ENCODE assay signal across 8 mouse cellular contexts in the genomic region with DNA sequence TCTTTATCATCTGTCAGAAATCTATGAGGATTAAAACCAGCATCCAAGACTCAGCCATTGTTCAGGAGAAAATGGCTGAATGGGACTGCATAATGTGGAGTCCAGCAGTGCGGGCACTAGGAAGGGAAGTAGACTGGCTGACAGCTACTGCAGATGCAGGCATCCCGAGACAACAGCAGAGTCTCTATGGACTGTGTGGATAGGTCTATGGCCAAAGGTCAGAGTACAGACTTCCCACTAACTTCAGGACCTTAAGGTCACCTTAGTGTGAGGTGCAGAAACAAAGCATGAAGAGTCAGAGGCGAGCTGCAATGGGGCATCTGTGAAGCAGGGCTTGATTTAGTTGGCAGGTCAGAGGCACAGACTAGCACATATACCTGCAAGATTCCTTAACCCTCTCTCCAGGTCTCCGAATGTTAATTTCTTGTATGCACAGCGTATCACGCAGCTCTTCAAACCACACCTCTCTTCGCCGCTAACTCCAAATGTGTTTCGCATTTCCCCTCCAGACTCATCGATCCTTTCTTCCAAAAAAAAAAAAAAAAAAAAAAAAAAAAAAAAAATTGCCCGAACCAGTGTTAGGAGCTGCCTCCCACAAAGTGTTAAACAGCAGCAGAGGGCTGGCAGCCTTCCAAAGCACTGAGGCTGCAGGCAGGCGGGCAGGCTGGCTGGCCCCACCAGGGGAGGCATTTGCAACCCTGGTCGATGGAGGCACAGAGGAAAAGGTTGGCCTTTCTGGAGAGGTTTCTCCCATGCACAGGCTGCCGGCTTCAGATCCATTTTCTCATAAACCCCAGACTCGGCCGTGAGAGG.
A peak's percentile ranks its signal among the peaks of the same experiment; 100 is the strongest.
DNase-seq lines count a peak whose midpoint lies in the region; ATAC-seq and TF ChIP-seq lines count a peak whose summit lies in the region.

No protein-coding gene starts in this region.

- no peaks in the 10 kb centered on the region for H3K79me2 ChIP-seq in heart, adult 2 months (replicated peaks; ENCODE audit: control insufficient read depth, insufficient read depth, low read length)

- peaks cover 19% of the 10 kb centered on the region; the same call in 1 of the 2 replicates for H3K27me3 ChIP-seq in heart, embryonic 10.5 days (ENCODE audit: insufficient read depth, poor library complexity, severe bottlenecking)
- no peaks in the 10 kb centered on the region for H3K27me3 ChIP-seq in heart, adult 2 months (ENCODE audit: control insufficient read depth, insufficient read depth, low read length)
- no peaks in the 10 kb centered on the region for H3K27me3 ChIP-seq in hindbrain, embryonic 11.5 days (ENCODE audit: control insufficient read depth, insufficient read depth, low read length)

- peak overlapping the region; percentile 43 for H3K27ac ChIP-seq in heart, embryonic 10.5 days
- H3K27ac ChIP-seq in heart, adult 2 months: no peak overlapping the region
- H3K27ac ChIP-seq in hindbrain, embryonic 11.5 days (ENCODE audit: low read depth, low read length): peak overlapping the region; percentile 56

- H3K4me2 ChIP-seq in hindbrain, embryonic 11.5 days (replicated peaks; ENCODE audit: low read depth, low read length): no peak overlapping the region

- no peaks in the 10 kb centered on the region for H3K9me3 ChIP-seq in heart, embryonic 10.5 days
- H3K9me3 ChIP-seq in hindbrain, embryonic 11.5 days (ENCODE audit: control insufficient read depth, low read length): no peaks in the 10 kb centered on the region

- H3K9ac ChIP-seq in heart, adult 2 months (ENCODE audit: low read depth, low read length): no peak overlapping the region
- 0 out of 2 replicates have a peak overlapping the region, but pooled peaks have one; percentile 34 for H3K9ac ChIP-seq in hindbrain, embryonic 11.5 days (ENCODE audit: low read depth, low read length)

- no peaks in the 10 kb centered on the region for H3K36me3 ChIP-seq in heart, embryonic 10.5 days
- no peaks in the 10 kb centered on the region for H3K36me3 ChIP-seq in heart, adult 2 months (ENCODE audit: control insufficient read depth, insufficient read depth, low read length)
- no peaks in the 10 kb centered on the region for H3K36me3 ChIP-seq in hindbrain, embryonic 11.5 days (ENCODE audit: control insufficient read depth, insufficient read depth, low read length)

- peak; percentile 64 for ATAC-seq in hindbrain, embryonic 11.5 days (ENCODE audit: low FRiP score)

- 0 out of 2 replicates have a peak overlapping the region, but pooled peaks have one; percentile 6 for H3K4me3 ChIP-seq in heart, embryonic 10.5 days
- no peak overlapping the region for H3K4me3 ChIP-seq in heart, adult 2 months
- no peak overlapping the region for H3K4me3 ChIP-seq in hindbrain, embryonic 11.5 days (ENCODE audit: low read depth, low read length)

- intact Hi-C loops in heart, adult 2 months (cut with DNase I): no loop called here

- peaks cover 26% of the 10 kb centered on the region for H3K4me1 ChIP-seq in heart, embryonic 10.5 days
- no peaks in the 10 kb centered on the region for H3K4me1 ChIP-seq in heart, adult 2 months (ENCODE audit: control insufficient read depth, insufficient read depth, low read length)
- peaks cover 10% of the 10 kb centered on the region for H3K4me1 ChIP-seq in hindbrain, embryonic 11.5 days (replicated peaks; ENCODE audit: control insufficient read depth, insufficient read depth, low read length)

- TF ChIP-seq POLR2A in heart, adult 2 months (IDR thresholded peaks at IDR 0.05; ENCODE audit: insufficient read depth, low read depth, low read length): no peak

- DNase-seq in heart, embryonic 10.5 days (ENCODE audit: low spot score): peak; percentile 79
- no peak for DNase-seq in heart, adult 2 months
- DNase-seq in embryo, embryonic 11.5 days (ENCODE audit: low read depth, low spot score): peak; percentile 51
- DNase-seq in hindbrain, embryonic 11.5 days (ENCODE audit: low spot score): peak; percentile 54
- DNase-seq in layer of hippocampus, postnatal 14 days (ENCODE audit: low spot score in 2 of 2): peak; percentile 34 to 50
- peak; percentile 13 for DNase-seq in lung, postnatal 36 days
- DNase-seq in right cerebral cortex, postnatal 4 days: peak; percentile 73
- no peak for DNase-seq in urinary bladder, adult 2 months (ENCODE audit: low spot score)

- TF ChIP-seq EP300 in heart, adult 2 months (IDR thresholded peaks at IDR 0.05; ENCODE audit: insufficient read depth, low read depth, low read length): no peak

- 24% methylated on average over 16 of the region's 16 CpGs for WGBS in heart, embryonic 10.5 days
- 28% methylated on average over 16 of the region's 16 CpGs for WGBS in heart, adult 2 months
- WGBS in hindbrain, embryonic 11.5 days: 25% methylated on average over 16 of the region's 16 CpGs

- no peak for TF ChIP-seq CTCF in heart, adult 2 months (IDR thresholded peaks at IDR 0.05)

Comparison
In these comparisons a context has a peak if more than half of its experiments do, and no peak if none do; other contexts are left out.
1. DNase-seq: peak in heart, embryonic 10.5 days (single experiment), embryo, embryonic 11.5 days (single experiment), hindbrain, embryonic 11.5 days (single experiment), layer of hippocampus, postnatal 14 days (2 of 2), lung, postnatal 36 days (single experiment) and right cerebral cortex, postnatal 4 days (single experiment); none in heart, adult 2 months (0 of 2) and urinary bladder, adult 2 months (single experiment).